Mouse (Mus musculus) kidney, postnatal 36 days (tissue): ENCODE measurements at regions not wholly inside any gene's neighbourhood (a gene's known extent, or its start where the extent isn't known, plus 50 kb on each side); places are given as distances from the start of the nearest gene placed in this dataset.

Experiments
- DNase-seq, 2 experiments: peaks; one replicate each; pipeline ENCODE4 v3.0.0; 2021 to 2022; ENCODE audit warnings: mixed read lengths in 2 of 2

- no peak for DNase-seq
These were observed 176.0 kb downstream of the Brinp2 start for GRCm38 (mm10) chr1:158180095-158180494.

GRCm38 (mm10) chr1:158181296-158181695, 174.8 kb downstream of the Brinp2 start:
- DNase-seq = no peak

GRCm38 (mm10) chr1:158187651-158188050, 168.5 kb downstream of the Brinp2 start:
- DNase-seq = no peak

GRCm38 (mm10) chr1:158192841-158193551, 163.1 kb downstream of the Brinp2 start:
- no peak for DNase-seq

- DNase-seq = no peak
These were observed 162.1 kb downstream of the Brinp2 start for GRCm38 (mm10) chr1:158193968-158194565.
